Mouse (Mus musculus) small intestine, adult 2 months (tissue): ENCODE results near the gene Plcb4. TPM values are rescaled to one million over a fixed set of nuclear protein-coding genes. Genes with fewer than 3 reads are reported as not detected.

Experiments used
- H3K27ac ChIP-seq: fragments of 200-500 bp; 2 replicates; pipeline ENCODE4 v1.5.1; 2012; ENCODE audit warnings: low read depth, low read length, control low read depth, inconsistent platforms; ENCODE audit not compliant: insufficient read depth
- H3K27me3 ChIP-seq: fragments of 200-500 bp; 2 replicates; pipeline ENCODE4 v1.6.1; 2012; ENCODE audit warnings: mild to moderate bottlenecking, moderate library complexity, low read length, inconsistent platforms; ENCODE audit not compliant: control insufficient read depth, insufficient read depth
- H3K36me3 ChIP-seq: fragments of 200-500 bp; 2 replicates; pipeline ENCODE4 v1.6.1; 2012; ENCODE audit warnings: mild to moderate bottlenecking, low read length, control low read depth, inconsistent platforms; ENCODE audit not compliant: control insufficient read depth, insufficient read depth
- H3K4me1 ChIP-seq: fragments of 200-500 bp; 2 replicates; pipeline ENCODE4 v1.6.1; 2012; ENCODE audit warnings: low read length, inconsistent platforms, mixed read lengths; ENCODE audit not compliant: control insufficient read depth, insufficient read depth, insufficient read length
- H3K4me3 ChIP-seq: fragments of 200-500 bp; 2 replicates; pipeline ENCODE4 v1.5.1; 2012; ENCODE audit warnings: low read depth, mild to moderate bottlenecking, control low read depth, inconsistent platforms, low read length, moderate library complexity
- CTCF ChIP-seq: fragments of 200-500 bp; IDR thresholded peaks from 2 replicates; pipeline ENCODE4 v1.5.1; 2012; ENCODE audit warnings: low read depth, mild to moderate bottlenecking, control low read depth, inconsistent platforms, low read length, moderate library complexity, mixed read lengths; ENCODE audit not compliant: insufficient replicate concordance, insufficient read length; ENCODE audit errors: extremely low read depth
- POLR2A ChIP-seq: fragments of 200-500 bp; IDR thresholded peaks from 2 replicates; pipeline ENCODE4 v1.6.1; 2012; ENCODE audit warnings: low read depth, mild to moderate bottlenecking, control low read depth, inconsistent platforms, low read length, moderate library complexity
- WGBS: fragments of 180-500 bp; shearing (Covaris S2); methylation state at CpG from one replicate; pipeline ENCODE4 v1.1.7; 2018; 5-methylcytosine and 5-hydroxymethylcytosine counted together
- polyA plus RNA-seq: library from polyadenylated mRNA; depleted of rRNA; stranded (reverse); fragments of >200 nt; gene quantifications from 2 replicates; pipeline ENCODE4 v1.2.3, GENCODE M21; 2012

The Plcb4 gene
- polyA plus RNA-seq, 1 experiment: 1.9 TPM

DNA sequence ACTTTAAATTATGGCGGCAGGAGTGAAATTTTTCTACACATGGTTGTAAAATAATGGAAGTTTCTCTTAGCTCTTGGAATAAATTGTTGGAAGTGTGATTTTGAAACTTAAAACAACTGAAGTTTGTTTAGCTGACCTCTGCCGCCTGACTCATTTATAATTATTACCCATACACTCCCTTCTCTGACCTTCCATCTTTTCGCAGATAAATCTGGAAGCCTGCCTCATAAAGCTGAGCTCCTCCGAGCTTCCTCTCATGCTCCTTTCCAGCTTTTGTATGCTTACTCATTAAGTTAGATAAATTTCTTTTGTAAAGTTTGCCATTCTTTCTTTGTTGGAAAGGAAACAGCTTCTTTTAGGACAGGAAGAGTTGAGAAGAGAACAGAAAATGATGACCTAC is 27.9 kb downstream of the Plcb4 start:
- Histone ChIP-seq H3K27me3 (no peaks in the 10 kb centered on the region; the same call in 1 of the 2 replicates), H3K27ac (no peak overlapping the region), H3K4me1 (no peaks in the 10 kb centered on the region), H3K36me3 (no peaks in the 10 kb centered on the region), H3K4me3 (no peak overlapping the region)
- 42% methylated on average over 4 of the region's 4 CpGs for WGBS
- TF ChIP-seq CTCF (no peak), POLR2A (no peak)

- Histone ChIP-seq H3K27ac (no peak overlapping the region), H3K27me3 (no peaks in the 10 kb centered on the region; the same call in 1 of the 2 replicates), H3K36me3 (no peaks in the 10 kb centered on the region), H3K4me3 (no peak overlapping the region), H3K4me1 (no peaks in the 10 kb centered on the region)
- TF ChIP-seq POLR2A: no peak
- no peak for TF ChIP-seq CTCF
- 64% methylated on average over 5 of the region's 5 CpGs for WGBS
Measured at GRCm38 (mm10) chr2:135687585-135687984, 28.8 kb downstream of the Plcb4 start.

DNA sequence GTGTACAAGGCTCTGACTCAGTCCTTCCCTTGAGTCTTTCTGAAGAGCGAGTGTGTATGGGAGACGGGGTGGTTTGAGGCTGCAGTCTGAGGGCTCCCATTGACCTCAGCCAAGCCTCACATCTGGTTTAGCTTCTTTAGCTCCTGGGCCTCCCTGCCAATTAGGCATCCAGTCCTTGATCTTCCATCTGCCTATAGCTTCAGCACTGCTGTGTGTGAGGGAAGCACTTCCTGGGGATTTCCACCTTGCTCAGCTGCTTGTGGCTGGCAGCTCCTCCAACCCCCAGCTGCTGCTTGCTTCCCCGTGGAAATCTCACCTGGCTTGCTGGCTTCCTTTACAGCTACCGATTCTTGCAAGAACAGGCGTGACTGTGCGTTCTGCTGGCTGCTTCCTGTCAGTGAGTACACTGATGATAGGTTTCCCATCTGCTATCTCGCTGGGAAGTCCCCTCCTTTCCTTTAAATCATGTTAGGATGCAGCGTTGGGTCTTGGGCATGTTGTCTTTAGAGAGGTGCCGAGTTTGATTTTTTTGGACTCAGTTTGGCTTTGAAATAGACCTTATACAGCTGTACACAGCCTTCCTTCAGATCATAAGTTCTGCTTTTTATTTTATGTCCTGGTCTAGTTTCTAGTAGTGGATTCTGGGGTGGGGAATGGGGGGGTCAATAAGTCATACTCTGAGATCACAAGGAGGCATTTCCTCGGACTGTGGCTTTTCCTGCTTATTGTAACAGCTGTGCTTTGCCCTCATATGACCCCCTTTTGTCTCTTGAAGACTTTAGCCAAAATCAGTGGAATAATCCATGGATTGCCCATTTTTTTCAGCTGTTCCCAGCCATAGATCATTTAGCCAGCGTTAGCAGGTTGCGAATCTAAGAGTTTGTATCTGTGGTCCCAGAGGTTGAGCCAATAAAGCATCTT is 34.0 kb downstream of the Plcb4 start:
- WGBS: 56% methylated on average over 12 of the region's 12 CpGs
- no peaks in the 10 kb centered on the region for H3K27me3 ChIP-seq
- no peaks in the 10 kb centered on the region for H3K4me1 ChIP-seq
- H3K4me3 ChIP-seq: no peak overlapping the region
- H3K36me3 ChIP-seq: no peaks in the 10 kb centered on the region
- H3K27ac ChIP-seq: no peak overlapping the region
- TF ChIP-seq POLR2A (no peak), CTCF (no peak)

DNA sequence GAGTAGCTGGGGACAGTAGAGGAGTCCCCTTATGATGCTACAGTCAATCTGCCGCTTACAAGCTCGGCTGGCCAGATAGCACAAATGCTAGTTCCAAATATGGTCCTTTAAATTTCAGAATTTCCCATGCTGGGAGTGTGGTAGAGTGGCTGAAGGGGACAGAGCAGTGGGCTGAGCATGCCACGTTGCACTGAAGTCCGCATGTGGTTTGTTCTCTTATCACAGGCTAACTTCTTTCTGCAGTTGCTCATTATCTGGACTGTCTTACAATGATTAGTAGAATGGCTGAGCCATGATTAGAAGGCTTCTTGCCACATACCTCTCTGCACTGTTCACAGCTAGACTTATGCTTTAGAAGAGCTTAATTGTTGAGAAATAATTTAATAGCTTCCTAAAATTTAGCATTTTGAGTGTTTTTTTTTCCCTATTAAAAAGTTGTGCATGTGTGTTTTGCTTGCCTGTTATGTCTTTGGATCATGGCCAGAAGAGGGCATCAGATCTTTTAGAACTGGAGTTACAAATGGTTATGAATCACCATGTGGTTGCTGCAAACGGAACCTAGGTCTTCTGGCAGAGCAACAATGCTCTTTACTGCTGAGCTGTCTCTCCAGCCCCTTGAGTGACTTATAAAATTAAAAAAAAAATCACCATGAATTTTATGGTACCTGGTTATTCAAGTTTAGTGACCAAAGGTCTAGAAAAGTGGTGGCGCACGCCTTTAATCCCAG is 42.0 kb downstream of the Plcb4 start:
- H3K27me3 ChIP-seq: no peaks in the 10 kb centered on the region
- no peaks in the 10 kb centered on the region for H3K36me3 ChIP-seq
- H3K27ac ChIP-seq: no peak overlapping the region
- TF ChIP-seq POLR2A: no peak
- no peak for TF ChIP-seq CTCF
- H3K4me3 ChIP-seq: no peak overlapping the region
- 79% methylated on average over 7 of the region's 7 CpGs for WGBS
- H3K4me1 ChIP-seq: no peaks in the 10 kb centered on the region

- 89% methylated on average over 5 of the region's 5 CpGs for WGBS
- Histone ChIP-seq H3K27me3 (no peaks in the 10 kb centered on the region), H3K27ac (no peak overlapping the region), H3K36me3 (no peaks in the 10 kb centered on the region), H3K4me1 (no peaks in the 10 kb centered on the region), H3K4me3 (no peak overlapping the region)
- no peak for TF ChIP-seq POLR2A
- no peak for TF ChIP-seq CTCF
Measured at GRCm38 (mm10) chr2:135704673-135705072, 45.9 kb downstream of the Plcb4 start.

- H3K36me3 ChIP-seq: no peaks in the 10 kb centered on the region
- H3K27ac ChIP-seq: no peak overlapping the region
- 72% methylated on average over 2 of the region's 2 CpGs for WGBS
- H3K27me3 ChIP-seq: no peaks in the 10 kb centered on the region
- no peaks in the 10 kb centered on the region for H3K4me1 ChIP-seq
- H3K4me3 ChIP-seq: no peak overlapping the region
- TF ChIP-seq POLR2A (no peak), CTCF (no peak)
Measured at GRCm38 (mm10) chr2:135707305-135707704, 48.5 kb downstream of the Plcb4 start.

- Histone ChIP-seq H3K27ac (no peak overlapping the region), H3K4me3 (no peak overlapping the region), H3K36me3 (no peaks in the 10 kb centered on the region), H3K4me1 (no peaks in the 10 kb centered on the region), H3K27me3 (no peaks in the 10 kb centered on the region)
- 69% methylated on average over 3 of the region's 3 CpGs for WGBS
- no peak for TF ChIP-seq CTCF
- TF ChIP-seq POLR2A: no peak
Measured at GRCm38 (mm10) chr2:135708386-135708785, 49.6 kb downstream of the Plcb4 start.
